Mouse (Mus musculus): ENCODE results near the gene 1700067P10Rik. TPM values are rescaled to one million over a fixed set of nuclear protein-coding genes. Genes with fewer than 3 reads are reported as not detected.

Gene 1700067P10Rik
- polyA plus RNA-seq (2015; fragmentation: Nextera tagmentation; extraction: Ambion mirVana) = not detected in 2 replicates

DNA sequence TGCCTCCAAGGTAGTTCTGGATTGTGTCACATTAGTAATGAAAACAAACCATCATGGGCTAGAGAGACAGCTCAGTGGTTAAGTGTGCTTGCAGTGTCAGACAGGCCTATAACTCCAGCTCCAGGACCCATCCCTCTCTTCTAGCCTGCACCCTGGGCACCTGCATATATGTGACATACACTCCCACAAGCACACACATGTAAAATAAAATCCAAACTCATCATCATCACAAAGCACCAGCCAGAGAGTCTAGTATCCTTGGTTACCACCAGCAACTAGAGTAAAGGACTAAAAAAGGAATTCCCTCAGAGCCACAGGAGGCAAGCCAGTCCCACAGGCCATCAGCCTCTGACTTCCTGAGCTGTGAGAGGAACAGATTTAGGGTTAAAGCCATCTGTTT is at the start of gene 1700067P10Rik:
Gene 1700067P10Rik, plus strand, starts transcription at position 301 of the 400 bp plus-strand sequence.
- DNase-seq (ENCODE audit: low spot score) (no peak), ATAC-seq (replicated peaks; ENCODE audit: low FRiP score, low read depth) (no peak)
- Histone ChIP-seq H3K4me2 (ENCODE audit: low read length) (no peak within 1 kb of the TSS), H3K27ac (no peak within 1 kb of the TSS), H3K9me3 (replicated peaks; ENCODE audit: low read length) (no peaks in the 10 kb centered on the region), H3K27me3 (ENCODE audit: insufficient read depth, low read length) (no peaks in the 10 kb centered on the region), H3K9ac (ENCODE audit: low read depth, low read length) (no peak within 1 kb of the TSS), H3K36me3 (ENCODE audit: insufficient read depth, low read length) (no peaks in the 10 kb centered on the region), H3K4me1 (replicated peaks; ENCODE audit: insufficient read depth, low read length) (no peaks in the 10 kb centered on the region), H3K4me3 (replicated peaks; ENCODE audit: low read depth, low read length) (no peak within 1 kb of the TSS)
- TF ChIP-seq CTCF (IDR thresholded peaks at IDR 0.05; ENCODE audit: low read depth) = no peak

DNA sequence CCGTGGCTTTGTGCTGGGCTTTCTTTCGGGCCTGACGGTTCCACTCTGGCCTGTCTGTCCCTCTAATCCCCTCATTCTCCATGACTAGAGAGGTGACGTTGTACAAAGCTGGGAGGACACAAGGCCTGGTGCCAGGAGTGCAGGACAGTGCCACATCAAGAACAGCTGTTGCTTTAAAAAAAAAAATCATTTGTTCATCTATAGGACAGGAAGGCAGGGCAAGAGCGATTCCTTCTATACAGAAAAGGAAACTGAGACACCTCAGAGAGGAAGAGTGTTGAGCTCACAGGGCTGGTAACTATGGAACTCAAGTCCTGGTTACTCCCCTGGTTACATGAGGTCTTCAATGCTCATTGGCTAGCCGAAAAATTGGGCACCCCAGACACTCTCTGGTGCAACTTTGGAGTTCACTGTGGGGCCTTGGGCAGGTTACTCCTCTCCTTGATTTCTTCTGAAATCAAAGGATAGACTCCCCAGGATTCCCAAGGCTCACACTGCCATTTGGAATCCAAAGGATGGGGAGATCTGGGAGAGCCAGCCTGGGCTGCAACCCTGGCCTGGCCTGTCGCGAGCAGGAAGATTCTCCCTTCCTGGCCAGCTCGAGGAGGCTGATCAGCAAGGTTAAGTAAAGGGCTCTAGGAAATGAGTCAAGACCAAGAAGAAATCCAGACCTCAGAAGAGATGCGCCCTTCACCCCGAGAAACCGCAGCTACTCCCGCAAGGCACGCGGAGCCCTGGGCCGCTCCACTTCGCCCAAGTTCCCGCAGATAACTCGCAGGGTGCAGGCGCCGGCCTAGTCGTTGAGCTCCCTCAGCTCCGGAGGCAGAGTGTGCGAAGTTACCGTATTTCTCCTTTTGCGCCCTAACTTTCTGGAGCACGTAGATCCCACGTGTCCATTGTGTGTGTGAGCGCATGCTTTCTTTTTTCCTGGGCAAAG is 47.5 kb upstream of the 1700067P10Rik start:
- Histone ChIP-seq H3K4me3 (replicated peaks; ENCODE audit: low read depth, low read length) (peak overlapping the region; percentile 13; the same call in 1 of the 2 replicates), H3K4me2 (ENCODE audit: low read length) (peak overlapping the region; percentile 34), H3K9ac (ENCODE audit: low read depth, low read length) (peak overlapping the region; percentile 27; the same call in 1 of the 2 replicates), H3K9me3 (replicated peaks; ENCODE audit: low read length) (no peaks in the 10 kb centered on the region), H3K27ac (peak overlapping the region; percentile 54; the same call in 1 of the 2 replicates), H3K27me3 (ENCODE audit: insufficient read depth, low read length) (no peaks in the 10 kb centered on the region), H3K36me3 (ENCODE audit: insufficient read depth, low read length) (no peaks in the 10 kb centered on the region), H3K4me1 (replicated peaks; ENCODE audit: insufficient read depth, low read length) (peaks cover 13% of the 10 kb centered on the region; the same call in 1 of the 2 replicates)
- 9% methylated on average over 29 of the region's 29 CpGs for WGBS
- ATAC-seq (replicated peaks; ENCODE audit: low FRiP score, low read depth) (no peak; the same call in 1 of the 2 replicates), DNase-seq (ENCODE audit: low spot score) (peak; percentile 80)
- TF ChIP-seq CTCF (IDR thresholded peaks at IDR 0.05; ENCODE audit: low read depth) = no peak

DNA sequence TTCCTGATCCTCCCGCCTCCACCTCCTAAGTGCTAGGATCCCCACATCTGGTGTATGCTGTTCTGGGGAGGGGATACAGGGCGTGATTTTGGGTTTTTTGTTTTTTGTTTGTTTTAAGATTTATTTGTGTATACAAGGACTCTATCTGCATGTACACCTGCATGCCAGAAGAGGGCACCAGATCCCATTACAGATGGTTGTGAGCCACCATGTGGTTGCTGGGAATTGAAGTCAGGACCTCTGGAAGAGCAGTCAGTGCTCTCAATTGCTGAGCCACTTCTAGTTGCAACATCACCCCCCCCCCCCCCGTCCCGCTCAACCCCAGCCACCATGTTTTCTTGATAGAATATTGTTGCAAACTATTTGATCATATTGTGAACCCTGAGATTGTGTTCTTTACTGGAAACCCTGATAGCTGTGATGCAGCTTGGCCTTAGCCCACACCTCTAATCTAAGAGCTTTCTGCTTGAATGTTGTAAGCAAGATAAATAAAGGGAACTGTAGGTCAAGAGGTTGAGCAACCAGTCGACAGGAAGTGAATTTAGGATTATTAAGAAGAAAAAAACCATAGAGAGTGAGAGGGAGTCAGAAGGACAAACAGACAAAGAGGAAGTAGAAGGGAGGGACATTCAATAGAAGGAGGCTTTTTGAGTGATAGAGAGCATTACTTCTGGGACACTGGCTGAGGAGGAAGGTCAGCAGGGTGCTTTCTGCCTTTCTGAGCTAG is 45.8 kb upstream of the 1700067P10Rik start:
- no peak for ATAC-seq (replicated peaks; ENCODE audit: low FRiP score, low read depth)
- H3K4me2 ChIP-seq (ENCODE audit: low read length) = no peak overlapping the region
- H3K36me3 ChIP-seq (ENCODE audit: insufficient read depth, low read length) = no peaks in the 10 kb centered on the region
- H3K9ac ChIP-seq (ENCODE audit: low read depth, low read length) = no peak overlapping the region
- H3K27me3 ChIP-seq (ENCODE audit: insufficient read depth, low read length) = no peaks in the 10 kb centered on the region
- no peak overlapping the region for H3K27ac ChIP-seq
- DNase-seq (ENCODE audit: low spot score) = no peak
- H3K4me3 ChIP-seq (replicated peaks; ENCODE audit: low read depth, low read length) = no peak overlapping the region
- 83% methylated on average over 5 of the region's 5 CpGs for WGBS
- peak; percentile 47 for TF ChIP-seq CTCF (IDR thresholded peaks at IDR 0.05; ENCODE audit: low read depth)
- H3K9me3 ChIP-seq (replicated peaks; ENCODE audit: low read length) = no peaks in the 10 kb centered on the region
- H3K4me1 ChIP-seq (replicated peaks; ENCODE audit: insufficient read depth, low read length) = peaks cover 13% of the 10 kb centered on the region; the same call in 1 of the 2 replicates

DNA sequence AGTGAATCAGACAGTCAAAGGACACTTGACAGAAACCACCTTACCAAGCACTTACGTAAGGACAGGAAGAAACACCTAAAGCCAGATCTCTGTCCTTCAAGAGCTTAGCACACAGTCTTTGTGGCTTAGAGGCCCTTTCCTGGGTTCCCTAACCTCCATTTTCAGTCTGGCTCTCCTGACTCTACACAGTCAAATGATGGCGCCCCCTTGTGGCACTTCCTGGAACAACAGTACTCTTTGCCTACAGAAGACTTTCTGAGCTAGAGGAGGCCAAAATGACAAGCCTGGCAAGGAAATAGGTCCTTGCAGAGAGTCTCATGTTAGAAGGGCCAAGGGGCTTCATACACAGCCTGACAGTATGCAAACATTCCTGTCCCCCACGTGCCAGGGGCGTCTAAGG is 43.5 kb upstream of the 1700067P10Rik start:
- TF ChIP-seq CTCF (IDR thresholded peaks at IDR 0.05; ENCODE audit: low read depth) = peak; percentile 82
- H3K36me3 ChIP-seq (ENCODE audit: insufficient read depth, low read length) = no peaks in the 10 kb centered on the region
- no peak overlapping the region for H3K4me3 ChIP-seq (replicated peaks; ENCODE audit: low read depth, low read length)
- no peaks in the 10 kb centered on the region for H3K27me3 ChIP-seq (ENCODE audit: insufficient read depth, low read length)
- peak; percentile 80 for DNase-seq (ENCODE audit: low spot score)
- peaks cover 6% of the 10 kb centered on the region; the same call in 1 of the 2 replicates for H3K4me1 ChIP-seq (replicated peaks; ENCODE audit: insufficient read depth, low read length)
- H3K9ac ChIP-seq (ENCODE audit: low read depth, low read length) = no peak overlapping the region
- no peak overlapping the region for H3K27ac ChIP-seq
- no peaks in the 10 kb centered on the region for H3K9me3 ChIP-seq (replicated peaks; ENCODE audit: low read length)
- WGBS = 39% methylated on average over 4 of the region's 4 CpGs
- no peak overlapping the region for H3K4me2 ChIP-seq (ENCODE audit: low read length)
- no peak for ATAC-seq (replicated peaks; ENCODE audit: low FRiP score, low read depth)

DNA sequence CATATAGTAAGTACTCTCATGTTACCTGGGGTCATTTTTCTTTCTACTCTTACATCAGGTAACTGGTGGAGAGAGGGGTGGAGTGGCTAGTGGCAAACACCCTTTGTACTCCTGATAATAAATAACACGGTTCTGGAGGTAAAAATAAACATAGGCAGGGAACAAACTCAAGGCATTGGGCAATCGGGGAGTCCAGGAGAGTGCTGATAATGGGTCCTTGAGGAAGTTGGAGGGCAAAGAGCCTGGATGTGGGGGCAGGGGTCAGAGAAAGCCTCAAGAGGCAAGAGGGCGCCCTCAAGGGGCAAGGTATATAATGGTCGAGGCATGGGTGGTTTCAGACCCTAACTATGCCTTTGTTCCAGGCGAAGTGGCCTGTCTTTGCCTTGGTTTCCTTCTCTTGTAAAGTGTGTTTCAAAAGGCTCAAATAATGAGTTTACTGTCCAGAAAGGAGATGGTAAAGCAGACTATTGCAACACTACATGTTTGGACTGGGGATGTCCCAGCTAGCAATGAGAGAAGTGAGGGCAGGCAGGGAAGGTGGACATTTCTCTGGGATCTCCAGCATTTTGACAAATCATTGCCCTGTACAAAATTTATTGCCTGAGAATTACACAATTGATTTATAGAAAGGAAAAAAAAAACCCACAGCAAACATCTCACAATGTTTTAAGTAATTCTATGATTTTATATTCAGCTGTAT is 37.3 kb upstream of the 1700067P10Rik start:
- ATAC-seq (replicated peaks; ENCODE audit: low FRiP score, low read depth) = no peak
- Histone ChIP-seq H3K27me3 (ENCODE audit: insufficient read depth, low read length) (no peaks in the 10 kb centered on the region), H3K9ac (ENCODE audit: low read depth, low read length) (no peak overlapping the region), H3K9me3 (replicated peaks; ENCODE audit: low read length) (no peaks in the 10 kb centered on the region), H3K4me2 (ENCODE audit: low read length) (no peak overlapping the region), H3K4me3 (replicated peaks; ENCODE audit: low read depth, low read length) (no peak overlapping the region), H3K4me1 (replicated peaks; ENCODE audit: insufficient read depth, low read length) (no peaks in the 10 kb centered on the region), H3K36me3 (ENCODE audit: insufficient read depth, low read length) (no peaks in the 10 kb centered on the region), H3K27ac (no peak overlapping the region)
- 52% methylated on average over 5 of the region's 5 CpGs for WGBS
- TF ChIP-seq CTCF (IDR thresholded peaks at IDR 0.05; ENCODE audit: low read depth) = peak; percentile 7; the same call in 1 of the 2 replicates
- DNase-seq (ENCODE audit: low spot score) = no peak

Measured in kidney, postnatal 0 days (tissue).